Mouse (Mus musculus) brain, embryonic 14.5 days (tissue): ENCODE measurements at regions not wholly inside any gene's neighbourhood (a gene's known extent, or its start where the extent isn't known, plus 50 kb on each side); places are given as distances from the start of the nearest gene placed in this dataset.

ENCODE experiments used
- CTCF ChIP-seq: fragments of 200-500 bp; IDR thresholded peaks from 2 replicates; pipeline ENCODE4 v1.5.1; 2012; ENCODE audit warnings: inconsistent platforms, mild to moderate bottlenecking, moderate library complexity, borderline replicate concordance; ENCODE audit not compliant: insufficient read depth, insufficient read length; ENCODE audit errors: extremely low read depth
- POLR2A ChIP-seq: fragments of 200-500 bp; IDR thresholded peaks from 2 replicates; pipeline ENCODE4 v1.6.1; 2012; ENCODE audit warnings: mild to moderate bottlenecking, inconsistent platforms, borderline replicate concordance; ENCODE audit not compliant: poor library complexity, insufficient read depth, insufficient read length, severe bottlenecking; ENCODE audit errors: extremely low read depth

DNA sequence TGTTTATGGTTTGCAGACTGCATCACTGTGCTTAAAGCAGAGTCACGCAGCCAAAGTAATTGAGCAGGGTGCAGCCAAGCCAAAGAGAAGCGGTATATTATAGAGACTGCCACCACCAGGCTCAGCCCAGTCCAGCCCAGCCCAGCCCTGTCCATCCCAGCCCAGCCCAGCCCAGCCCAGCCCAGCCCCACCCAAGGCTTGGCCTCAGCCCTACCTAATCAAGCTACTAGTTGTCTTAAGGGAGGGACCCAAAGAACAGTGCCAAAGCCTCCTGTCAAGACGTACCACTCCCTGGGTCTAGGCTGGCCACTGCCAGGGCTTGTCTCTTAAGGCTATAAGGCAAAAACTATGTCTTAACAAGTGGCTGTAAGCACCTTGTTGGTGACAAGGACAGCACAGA, 166.9 kb upstream of the Klf3 start:
- TF ChIP-seq CTCF = no peak
- TF ChIP-seq POLR2A = no peak
